Mouse (Mus musculus) small intestine, adult 10 weeks (tissue): ENCODE measurements around the gene Il22ra1. TPM values are rescaled to one million over a fixed set of nuclear protein-coding genes. Genes with fewer than 3 reads are reported as not detected.

Experiments
- polyA plus RNA-seq: library from polyadenylated mRNA; stranded (reverse); fragments of 350-450 nt; fragmentation: Illumina TruSeq; extraction: RNeasy Lipid Tissue Mini Kit (QIAGEN cat#74804); gene quantifications from one replicate; pipeline ENCODE4 v1.2.3, GENCODE M21; 2014; ENCODE audit warnings: low replicate concordance

Il22ra1 gene
- 2.0 TPM for polyA plus RNA-seq

GRCm38 (mm10) chr4:135727817-135728216 lies at the start of gene Il22ra1:
Il22ra1 (plus strand) TSS chr4:135728172.

GRCm38 (mm10) chr4:135685906-135686567 lies 41.9 kb upstream of the Il22ra1 start, which contains the start of gene Ifnlr1:
Ifnlr1 (plus strand) TSS chr4:135686287.

GRCm38 (mm10) chr4:135759356-135759976 lies 31.5 kb downstream of the Il22ra1 start, which contains the start of gene Myom3:
Myom3 (plus strand) TSS chr4:135759715.

Other genes starting within 250 kb of the Il22ra1 start
- not detected for gene Stpg1, start 233.4 kb upstream of the Il22ra1 start, polyA plus RNA-seq
- 2.9 TPM for gene Nipal3, start 233.1 kb upstream of the Il22ra1 start, polyA plus RNA-seq
- gene Grhl3, start 154.5 kb upstream of the Il22ra1 start, polyA plus RNA-seq, result not detected
- gene Ifnlr1, start 41.9 kb upstream of the Il22ra1 start, polyA plus RNA-seq, result 6.3 TPM
- 1.4 TPM for gene Myom3, start 31.5 kb downstream of the Il22ra1 start, polyA plus RNA-seq
- 241 TPM for gene Srsf10, start 127.6 kb downstream of the Il22ra1 start, polyA plus RNA-seq
- gene Pnrc2, start 145.7 kb downstream of the Il22ra1 start, polyA plus RNA-seq, result 390 TPM
- 0.41 TPM for gene Cnr2, start 167.2 kb downstream of the Il22ra1 start, polyA plus RNA-seq
- 73.7 TPM for gene Fuca1, start 192.6 kb downstream of the Il22ra1 start, polyA plus RNA-seq
- gene Hmgcl, start 218.3 kb downstream of the Il22ra1 start, polyA plus RNA-seq, result 8.0 TPM
- 0.37 TPM for gene Gale, start 235.6 kb downstream of the Il22ra1 start, polyA plus RNA-seq
- 0.33 TPM for gene Lypla2, start 244.5 kb downstream of the Il22ra1 start, polyA plus RNA-seq